Mouse (Mus musculus): ENCODE results near the gene Srpk2. TPM values are rescaled to one million over a fixed set of nuclear protein-coding genes. Genes with fewer than 3 reads are reported as not detected.
"Not testable (repeated sequence)": the region's sequence is repeated elsewhere in the genome, so short reads cannot be mapped to it uniquely, and the experiment has no call there.

Gene Srpk2
- total RNA-seq, 2 experiments from 2014 or later, result 35.7 to 41.2 TPM

DNA sequence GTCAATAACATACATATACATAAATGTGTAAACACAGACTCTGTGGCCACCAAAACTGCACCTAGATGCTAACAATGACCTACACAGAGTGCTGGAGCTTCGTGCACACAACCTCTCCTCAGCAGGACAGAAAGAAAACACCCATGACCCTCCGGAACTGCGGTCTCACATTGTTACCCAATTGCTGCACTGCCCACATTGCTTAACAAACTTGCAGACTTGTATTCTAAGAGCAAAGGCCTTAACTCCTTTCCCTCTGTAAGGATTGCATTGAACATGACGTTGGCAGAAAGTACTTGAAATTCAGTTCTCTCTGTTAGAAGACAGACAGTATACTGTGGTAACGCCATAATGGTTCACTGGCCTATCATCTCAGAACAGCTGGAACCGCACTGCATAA lies 118.0 kb downstream of the Srpk2 start:
- no peak for DNase-seq

DNA sequence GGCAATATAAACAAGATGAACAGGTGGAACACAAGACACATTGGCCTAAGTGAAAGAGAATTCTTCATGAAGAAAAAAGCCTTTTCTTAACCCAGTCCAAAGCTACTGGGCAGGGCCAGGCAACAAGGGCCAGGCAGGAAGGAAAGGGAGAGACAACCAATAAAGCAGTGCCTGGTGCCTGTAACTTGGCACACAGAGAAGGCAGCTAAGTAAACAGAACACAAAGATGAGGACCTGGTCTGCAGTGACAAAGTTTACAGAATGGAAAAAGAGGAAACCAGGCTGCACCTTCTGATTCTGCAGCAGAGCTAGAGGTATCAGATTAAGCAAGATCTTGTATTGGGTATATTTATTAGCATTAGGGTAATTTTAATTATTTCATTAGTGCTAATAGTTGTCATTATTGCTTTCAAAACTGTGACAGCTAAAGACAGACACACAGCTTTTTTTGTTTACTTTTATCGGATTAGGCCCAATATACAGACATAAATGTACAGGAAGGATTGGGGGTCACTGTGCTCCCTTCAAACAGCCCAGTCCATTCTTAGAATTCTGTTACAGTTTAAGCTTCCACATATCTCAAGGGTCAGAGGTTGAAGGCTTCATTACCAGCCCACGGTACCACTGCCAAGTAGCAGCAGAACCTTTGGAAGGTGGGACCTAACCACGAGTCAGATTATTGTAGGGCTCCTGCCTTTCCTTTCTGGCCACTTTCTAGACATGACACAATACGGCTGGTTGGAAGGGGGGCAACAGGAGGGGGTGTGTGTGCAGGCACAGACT lies 121.9 kb downstream of the Srpk2 start:
- no peak for DNase-seq

DNA sequence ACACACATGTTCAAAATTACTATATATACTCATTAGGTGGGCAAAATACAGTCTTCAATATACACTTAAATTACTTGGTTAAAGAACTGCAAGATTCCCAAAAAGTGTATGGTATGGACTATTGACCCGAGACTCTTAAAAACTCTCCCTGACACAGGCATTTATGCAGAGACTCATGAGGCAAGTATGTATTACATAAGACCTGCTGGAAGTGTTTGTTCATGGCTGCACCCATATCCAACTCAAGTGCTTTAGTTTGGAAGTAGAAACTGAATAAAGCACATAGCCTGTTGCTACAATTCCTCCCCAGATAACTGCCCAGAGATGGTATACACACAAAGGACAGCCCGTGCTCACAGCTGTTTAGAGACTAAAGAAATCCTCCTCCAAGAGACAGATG lies 123.2 kb downstream of the Srpk2 start:
- no peak for DNase-seq

DNA sequence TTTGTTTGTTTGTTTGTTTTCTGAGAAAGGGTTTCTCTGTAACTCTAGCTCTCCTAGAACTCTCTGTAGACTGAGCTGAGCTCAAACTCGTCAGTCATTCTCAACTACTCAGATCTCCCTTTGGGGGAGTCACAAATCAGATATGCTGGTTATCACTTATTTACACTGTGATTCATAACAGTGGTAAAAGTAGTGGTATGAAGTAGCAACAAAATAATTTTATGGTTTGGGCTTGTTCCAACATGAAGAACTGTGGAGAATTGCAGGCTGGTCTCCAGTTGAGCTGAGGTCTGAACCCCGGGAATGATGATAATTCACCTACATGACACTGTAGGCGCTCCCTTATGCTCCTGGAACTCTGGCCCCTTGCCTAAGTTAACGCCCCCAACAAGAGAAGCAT lies 124.2 kb downstream of the Srpk2 start:
- no peak for DNase-seq

DNA sequence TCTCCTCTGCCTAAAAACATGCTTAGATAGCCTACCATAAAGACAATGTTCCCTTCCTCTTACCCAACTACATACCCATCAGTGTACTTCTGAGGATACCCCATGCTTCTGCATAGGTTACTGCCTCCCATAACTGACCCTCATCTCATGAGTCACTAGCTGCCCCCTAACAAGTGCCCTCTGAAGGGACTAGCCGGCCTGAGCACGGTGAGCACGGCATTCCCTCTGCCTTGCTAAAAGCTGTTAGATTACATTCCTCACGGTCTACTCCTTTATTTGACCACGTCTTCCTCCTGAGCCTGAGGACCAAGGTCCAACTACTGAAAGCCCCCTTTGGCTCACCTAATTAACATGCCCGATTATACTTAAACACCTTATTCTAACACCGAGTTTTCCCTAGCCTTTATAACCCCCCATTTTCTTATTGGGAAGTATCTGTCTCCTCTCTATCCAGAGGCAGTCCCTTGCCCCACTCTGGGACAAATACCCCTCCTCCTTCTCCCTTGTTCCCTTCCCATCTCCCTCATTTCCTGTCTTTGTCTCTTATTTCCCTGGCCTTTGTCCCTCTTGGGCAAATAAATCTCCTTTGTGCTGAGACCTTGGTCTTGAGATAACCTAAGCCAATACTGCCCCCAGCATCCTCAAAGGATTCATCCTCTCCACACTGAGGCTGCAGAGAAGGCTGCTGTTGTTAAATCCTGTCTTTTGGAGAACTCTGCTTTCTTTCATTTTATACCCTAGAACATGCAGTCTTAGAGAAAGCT lies 128.2 kb downstream of the Srpk2 start:
- DNase-seq, result no peak

DNA sequence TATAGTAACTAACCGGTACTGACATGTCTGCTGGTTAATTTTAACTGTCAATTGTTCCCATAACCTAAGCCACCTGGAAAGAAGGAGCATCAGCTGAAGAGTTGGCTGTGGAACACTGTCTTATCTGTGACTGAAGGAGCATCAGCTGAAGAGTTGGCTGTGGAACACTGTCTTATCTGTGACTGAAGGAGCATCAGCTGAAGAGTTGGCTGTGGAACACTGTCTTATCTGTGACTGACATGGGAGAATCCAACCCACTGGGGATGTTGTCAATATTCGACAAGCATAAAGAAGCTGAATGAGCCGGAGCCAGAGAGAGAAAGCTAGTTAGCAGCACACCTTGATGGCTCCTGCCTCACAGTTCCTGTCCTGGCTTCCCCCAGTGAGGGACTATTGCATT lies 131.1 kb downstream of the Srpk2 start:
- DNase-seq, result not testable (repeated sequence)

DNA sequence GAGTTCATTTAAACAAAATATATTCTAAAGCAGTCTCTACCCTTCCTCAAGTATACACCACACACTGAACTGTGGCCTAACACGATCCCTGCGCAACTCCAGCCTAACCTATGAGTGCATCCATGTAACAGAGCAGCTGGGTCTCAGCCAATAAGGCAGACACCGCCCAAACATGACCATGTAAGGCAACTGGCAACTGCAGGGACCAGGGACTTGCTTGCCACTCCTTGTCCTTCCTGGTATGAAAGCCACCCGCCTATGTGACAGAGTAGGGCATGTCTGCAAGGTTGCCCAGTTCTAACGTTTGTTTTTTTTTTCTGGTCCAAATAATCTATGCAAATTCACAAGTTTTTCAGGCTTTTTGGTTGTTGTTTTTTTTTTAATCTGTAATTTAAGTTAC lies 132.7 kb downstream of the Srpk2 start:
- DNase-seq, result no peak

DNA sequence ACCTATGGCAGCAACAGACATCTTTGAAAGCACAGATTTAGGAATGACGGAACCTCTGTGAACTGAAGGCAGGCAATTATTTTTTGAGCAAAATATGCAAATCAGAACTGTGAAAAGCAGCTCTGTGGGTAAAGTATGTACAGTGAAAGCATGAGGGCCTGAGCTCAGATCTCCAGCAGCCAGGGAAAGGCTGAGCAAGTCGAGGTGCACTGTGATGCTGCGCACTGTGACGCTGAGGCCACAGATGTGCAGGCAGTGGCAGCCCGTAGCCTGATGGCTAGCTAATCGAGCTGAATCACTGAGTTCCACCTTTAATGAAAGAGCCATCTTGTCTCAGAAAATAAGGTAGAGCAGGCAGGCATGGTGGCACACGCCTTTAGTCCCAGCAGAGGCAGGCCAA lies 148.7 kb downstream of the Srpk2 start:
- no peak for DNase-seq

DNA sequence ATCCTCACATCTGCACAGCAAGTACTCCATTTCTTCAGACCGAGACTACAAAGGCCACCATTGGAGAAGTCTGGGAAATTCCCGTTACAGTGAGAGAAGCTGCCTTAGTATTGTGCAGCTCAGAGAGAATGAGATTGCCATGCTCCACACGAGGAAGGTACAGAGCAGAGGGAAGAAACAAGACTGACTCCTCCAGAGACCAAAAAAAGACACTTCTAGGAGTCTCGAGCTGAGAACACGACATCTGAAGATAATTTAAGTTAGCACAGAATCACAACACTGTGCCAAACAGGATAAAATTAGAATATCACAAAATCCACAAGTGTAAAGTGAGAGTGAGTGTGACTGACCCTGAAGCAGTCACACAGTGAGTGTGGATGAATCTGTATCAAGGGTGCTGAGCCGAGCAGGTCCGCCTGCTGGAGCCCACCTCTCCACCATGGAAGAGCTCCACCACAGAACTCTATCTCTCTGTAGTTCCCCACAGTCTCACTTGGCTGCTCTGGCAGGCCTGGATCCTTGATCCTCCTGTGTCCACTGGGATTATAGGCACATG lies 152.8 kb downstream of the Srpk2 start:
- DNase-seq, result no peak

DNA sequence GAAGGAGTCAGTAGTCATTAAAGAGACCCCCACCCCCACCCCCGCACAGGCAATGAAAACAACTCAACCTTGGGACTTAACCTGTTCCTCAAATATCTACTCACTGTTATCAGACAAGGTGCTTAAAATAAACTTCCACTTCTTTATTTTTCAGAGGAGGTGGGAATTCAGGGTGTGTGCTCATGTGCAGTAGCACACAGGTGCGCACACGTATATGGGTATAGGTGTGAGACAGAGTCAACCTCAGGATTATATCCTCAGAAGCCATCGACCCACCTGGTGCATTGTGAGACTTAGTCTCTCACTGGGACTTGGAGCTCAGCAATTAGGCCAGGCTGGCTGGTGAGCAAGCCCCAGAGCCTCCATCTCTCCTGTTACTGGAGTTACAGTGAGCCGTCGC lies 153.3 kb downstream of the Srpk2 start:
- DNase-seq, result no peak

DNA sequence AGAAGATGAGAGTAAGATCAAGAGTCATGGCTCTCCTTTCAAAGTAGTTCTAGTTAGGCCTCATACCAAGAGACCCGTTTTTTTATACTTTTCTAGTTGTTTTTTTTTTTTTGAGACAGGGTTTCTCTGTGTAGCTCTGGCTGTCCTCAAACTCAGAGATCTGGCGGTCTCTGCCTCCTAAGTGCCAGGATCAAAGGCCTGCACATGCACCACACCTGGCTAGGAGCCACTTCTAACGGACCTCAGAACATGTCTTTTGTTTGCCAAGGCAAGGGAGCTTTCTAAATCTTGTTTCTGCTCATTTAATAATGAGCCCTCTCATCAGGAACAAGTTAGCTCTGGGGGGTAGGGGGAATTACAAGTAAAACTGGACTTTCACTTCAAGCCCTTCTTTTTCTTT lies 159.8 kb downstream of the Srpk2 start:
- DNase-seq, result no peak

DNA sequence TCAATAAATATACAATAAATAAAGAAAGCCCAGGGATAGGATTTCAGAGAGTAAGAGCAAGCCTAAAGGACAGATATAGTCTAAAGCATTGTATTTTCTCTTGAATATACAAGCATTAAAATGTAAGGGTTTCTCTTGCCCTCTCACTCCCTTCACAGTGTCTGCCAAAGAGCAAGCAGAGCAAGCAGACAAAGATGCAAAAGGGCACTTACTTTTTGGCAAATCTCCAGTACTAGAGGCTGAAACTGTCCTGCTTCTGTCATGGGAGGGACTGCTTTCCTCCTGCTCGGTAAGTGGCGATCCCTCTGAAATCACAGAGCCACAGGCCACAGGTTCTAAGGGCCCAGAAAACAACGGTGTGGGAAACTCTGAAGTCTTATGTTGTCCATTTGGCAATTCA lies 160.5 kb downstream of the Srpk2 start:
- DNase-seq, result no peak

DNA sequence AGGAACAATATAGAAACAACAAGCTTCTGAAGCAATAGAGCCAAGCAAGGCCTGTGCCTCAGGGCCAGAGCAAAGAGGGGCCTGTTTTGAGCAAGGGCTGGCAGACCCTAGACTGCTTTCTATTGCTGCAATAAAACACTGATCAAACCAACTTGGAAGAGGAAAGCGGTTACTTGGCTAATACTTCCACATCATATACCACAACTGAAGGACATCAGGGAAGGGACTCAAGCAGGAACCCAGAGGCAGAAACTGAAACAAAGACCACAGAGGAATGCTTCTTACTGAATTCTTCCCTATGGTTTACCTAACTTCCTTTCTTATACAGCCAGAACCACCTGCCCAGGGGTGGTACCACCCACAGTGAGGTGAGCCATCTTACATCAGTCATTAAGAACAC lies 162.8 kb downstream of the Srpk2 start:
- no peak for DNase-seq

DNA sequence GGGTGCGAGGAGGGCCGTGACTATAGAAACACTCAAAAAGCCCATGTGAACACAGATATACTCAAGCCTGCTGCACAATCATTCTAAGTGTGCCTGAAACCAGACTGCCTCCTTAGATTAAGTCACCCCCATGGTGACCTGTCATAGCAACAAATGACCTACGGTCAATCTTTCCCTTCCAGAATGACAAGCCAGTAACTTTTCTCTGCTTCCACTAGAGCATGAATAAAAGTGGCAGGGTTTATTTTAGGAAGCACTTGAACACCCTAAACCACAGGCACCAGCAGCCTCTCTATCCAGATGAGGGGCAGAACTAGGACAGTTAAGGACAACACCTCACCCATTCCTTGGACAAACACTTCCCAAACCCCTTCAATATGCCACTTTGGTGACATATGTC lies 164.7 kb downstream of the Srpk2 start:
- no peak for DNase-seq

DNA sequence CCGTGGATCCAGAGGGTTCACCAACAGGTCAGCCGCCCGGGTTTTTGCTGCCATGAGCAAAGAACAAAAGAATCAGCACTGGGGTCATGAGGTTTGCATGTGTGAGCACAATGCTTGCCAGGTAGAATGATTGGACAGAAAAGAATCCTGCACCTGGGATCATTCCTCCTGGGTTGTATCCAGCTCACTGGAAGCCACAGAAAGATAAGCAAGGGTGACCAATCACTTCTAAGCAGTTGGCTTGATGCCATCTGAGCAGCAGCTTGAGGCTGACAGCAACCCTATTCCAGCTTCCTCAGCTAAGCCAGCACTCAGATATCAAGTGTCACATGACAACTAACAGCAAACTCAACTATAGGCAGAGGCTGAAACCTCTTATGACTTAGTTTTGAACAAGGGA lies 165.7 kb downstream of the Srpk2 start:
- peak; percentile 31 for DNase-seq

DNA sequence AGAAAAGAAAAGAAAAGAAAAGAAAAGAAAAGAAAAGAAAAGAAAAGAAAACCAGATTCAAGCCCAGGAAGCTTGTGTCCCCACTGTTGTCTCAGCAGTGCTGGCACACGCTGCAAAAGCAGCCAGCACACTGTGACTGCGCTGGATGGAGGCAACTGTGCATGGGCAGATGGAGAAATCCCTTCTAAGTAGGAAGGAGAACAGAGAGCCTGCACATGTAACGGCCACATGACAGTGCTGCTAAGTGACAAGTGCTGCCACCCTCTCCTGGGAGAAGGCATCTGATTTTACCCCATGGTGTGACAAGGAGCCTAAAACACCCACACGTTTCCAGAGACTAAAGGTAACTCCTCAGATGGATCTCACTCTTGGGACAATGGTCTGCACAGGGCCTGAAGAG lies 166.6 kb downstream of the Srpk2 start:
- no peak for DNase-seq

DNA sequence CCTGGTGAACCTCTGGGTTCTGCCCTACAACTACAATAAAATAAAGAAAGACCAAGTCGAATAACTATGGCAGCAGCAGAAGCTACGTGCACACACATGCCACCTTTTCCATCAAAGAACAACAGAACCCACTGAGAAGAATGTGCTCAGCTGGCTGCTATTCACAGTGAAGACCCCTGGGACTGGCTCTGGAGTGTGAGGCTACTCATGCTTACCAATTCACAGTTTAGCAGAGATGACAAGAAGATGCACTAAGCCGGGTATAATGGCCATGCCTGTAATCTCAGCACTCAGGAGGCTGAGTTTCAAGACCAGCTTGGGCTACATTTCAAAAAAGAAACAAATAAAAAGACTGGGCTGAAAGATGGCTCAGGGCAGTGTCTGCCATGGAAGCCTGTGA lies 167.5 kb downstream of the Srpk2 start:
- DNase-seq, result no peak

DNA sequence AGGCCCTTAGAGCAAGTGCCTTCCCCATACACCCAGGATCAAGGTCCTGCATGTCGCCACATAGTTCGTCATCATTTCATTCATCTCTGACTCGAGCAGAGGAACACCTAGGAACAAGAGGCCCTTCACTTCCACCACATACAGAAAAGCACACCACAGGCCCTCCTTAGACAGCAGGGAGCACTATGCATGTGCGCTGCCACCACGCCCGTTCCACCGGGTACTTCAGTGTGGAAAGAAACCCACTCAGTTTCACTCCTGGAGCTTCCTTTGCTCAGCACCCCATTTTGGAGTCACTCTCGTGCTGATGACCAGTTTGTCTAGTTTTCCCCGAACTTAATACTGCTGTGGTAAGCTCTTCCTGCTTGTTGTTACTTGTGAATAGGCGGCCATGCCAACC lies 169.4 kb downstream of the Srpk2 start:
- no peak for DNase-seq

DNA sequence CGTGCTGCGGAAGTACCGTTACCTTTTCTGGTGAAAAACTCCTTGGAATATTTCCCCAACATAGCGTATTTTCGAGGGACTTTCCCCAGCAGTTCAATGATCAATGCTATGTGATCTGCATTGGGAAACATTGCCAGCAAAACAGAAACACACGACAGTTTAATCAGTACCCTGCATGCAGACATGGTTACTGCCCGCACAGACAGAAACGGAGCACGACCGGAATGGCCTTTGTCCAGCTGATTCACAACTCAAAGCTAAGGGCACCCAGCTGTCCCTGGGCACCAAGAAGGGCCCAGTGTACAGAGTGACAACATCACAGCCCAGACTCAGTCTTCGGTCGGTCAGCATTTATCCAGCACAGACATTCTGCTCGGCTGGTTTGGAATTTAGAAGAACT lies 170.9 kb downstream of the Srpk2 start:
- DNase-seq, result no peak

DNA sequence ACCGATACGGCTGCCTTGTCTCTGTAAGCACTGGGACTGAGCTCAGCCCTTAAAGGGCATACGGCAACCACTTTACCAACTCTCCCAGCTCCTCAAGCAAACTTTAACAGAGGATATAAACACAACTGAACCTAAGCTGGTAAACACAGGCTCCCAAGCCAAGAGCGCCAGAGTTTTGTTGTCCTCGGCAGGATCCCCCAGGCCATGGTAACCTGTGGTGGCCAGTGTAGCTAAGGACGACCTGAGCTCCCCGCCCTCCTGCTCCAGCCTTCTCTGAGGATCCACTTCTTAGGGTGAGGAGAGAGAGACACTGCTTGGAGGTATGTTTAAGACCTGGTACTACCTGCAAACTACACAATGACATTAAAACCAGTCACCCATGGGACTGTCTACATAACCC lies 171.9 kb downstream of the Srpk2 start:
- DNase-seq, result no peak

DNA sequence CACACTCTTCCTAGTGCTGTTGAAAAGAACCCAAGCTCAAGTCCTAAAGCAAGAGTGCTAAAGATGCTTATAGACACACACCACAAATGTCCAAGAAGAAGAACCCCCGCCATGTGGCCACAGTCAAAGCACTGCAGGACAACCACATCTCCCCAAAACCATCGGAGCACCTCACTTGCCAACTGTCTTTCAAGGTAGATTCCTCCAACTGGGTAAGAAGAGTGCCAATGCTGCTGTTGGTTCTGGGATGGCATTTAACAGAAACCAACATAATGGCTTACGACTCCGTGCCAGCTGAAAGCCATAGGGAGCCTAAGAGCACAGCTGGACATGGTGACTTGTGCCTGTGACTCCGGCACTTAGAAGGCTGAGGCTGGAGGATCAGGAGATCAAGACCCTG lies 173.0 kb downstream of the Srpk2 start:
- no peak for DNase-seq

DNA sequence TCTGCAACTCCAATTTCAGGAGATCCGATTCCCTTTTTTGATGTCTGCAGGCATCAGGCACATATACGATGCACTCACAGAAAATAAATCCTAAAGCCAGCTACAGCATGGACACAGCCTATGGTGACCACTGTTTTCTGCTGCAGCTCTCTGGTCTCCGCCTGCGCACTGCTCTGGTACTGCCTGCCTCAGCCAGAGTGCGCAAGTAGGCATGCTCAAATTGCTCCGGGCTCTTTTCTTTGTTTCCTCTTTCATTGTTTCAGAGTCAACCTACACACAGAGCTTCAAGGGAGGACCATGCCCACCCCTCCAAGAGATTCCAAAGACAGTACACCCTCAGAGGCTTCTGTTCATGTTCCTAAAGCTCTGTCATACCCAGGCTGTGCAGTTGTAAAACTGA lies 175.8 kb downstream of the Srpk2 start:
- DNase-seq, result no peak

DNA sequence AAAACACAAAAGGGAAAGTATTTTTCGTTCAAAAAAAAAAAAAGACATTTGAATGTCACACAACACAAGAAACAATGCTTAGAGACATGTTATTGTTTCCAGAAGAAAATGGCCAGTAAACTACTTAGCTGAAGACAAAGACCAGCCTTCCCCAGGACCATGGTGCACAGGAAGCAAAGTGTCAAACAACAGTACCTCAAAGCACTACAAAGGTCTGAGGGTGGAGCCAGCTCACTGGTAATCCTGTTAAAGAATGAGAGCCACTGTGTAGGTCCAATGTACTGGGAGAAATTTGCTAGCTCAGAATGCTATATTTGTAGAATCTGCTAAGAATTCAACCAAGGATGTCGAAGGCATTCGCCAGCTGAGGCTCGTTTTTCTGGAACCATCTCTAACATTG lies 177.2 kb downstream of the Srpk2 start:
- DNase-seq, result no peak

DNA sequence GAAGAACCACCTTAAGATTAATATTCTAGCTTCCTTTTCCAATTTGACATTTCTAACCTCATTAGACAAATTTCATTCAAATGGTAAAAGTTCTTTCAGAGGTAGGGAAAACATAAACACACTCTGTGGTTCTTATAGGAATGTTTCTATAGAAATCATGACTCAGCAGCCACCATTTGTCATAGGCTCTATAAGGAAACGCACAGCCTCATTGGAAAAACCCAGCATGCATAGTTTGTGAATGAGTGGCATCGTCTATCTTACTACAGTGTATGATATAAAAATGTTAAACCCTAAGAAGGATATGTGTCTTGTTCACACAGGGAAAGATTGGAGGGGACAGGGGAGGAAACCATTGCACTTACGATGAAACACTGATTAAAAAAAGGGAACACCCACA lies 178.8 kb downstream of the Srpk2 start:
- no peak for DNase-seq

Data from gastrocnemius, postnatal 10 days (tissue).